Mouse (Mus musculus) gastrocnemius, postnatal 14 days (tissue): ENCODE data around the gene Prdm12. TPM values are rescaled to one million over a fixed set of nuclear protein-coding genes. Genes with fewer than 3 reads are reported as not detected.

ENCODE experiments used
- DNase-seq: peaks from one replicate; pipeline ENCODE4 v3.0.0; 2021; ENCODE audit warnings: mixed read lengths
- intact Hi-C: fragments of 180-260 bp; cut with DNase I; formaldehyde crosslinking; loops from one replicate; pipeline ENCODE4 v1.15.1; 2025; ENCODE audit warnings: low total_unique reads
- microRNA-seq, 2 experiments: library from miRNA; unstranded; fragments of <30 nt; microRNA quantifications; one replicate each; pipeline ENCODE4 v1.2.0; 2021
- total RNA-seq, 2 experiments: library from RNA; stranded (reverse); gene quantifications; 2 replicates each; pipeline ENCODE4 v1.2.3; 2021

The Prdm12 gene
- total RNA-seq, 2 experiments from 2014 or later, result not detected

DNA sequence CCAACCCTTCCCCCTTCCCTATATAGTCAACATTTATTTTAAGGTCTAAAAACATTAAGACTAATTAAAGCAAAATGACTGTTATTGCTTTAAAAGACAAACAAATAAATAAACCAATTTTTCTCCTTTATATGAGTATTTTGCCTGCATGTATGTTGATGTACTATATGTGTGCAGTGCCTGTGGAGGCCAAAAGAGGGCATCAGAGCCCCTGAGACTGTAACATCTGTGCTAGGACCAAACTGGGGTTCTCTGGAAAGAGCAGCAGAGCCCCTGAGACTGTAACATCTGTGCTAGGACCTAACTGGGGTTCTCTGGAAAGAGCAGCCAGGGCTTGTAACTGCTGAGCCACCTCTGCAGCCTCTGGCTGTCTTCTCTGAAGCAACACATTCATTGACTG is 58.4 kb downstream of the Prdm12 start:
- DNase-seq, result no peak
- intact Hi-C loops, result no loop called here

DNA sequence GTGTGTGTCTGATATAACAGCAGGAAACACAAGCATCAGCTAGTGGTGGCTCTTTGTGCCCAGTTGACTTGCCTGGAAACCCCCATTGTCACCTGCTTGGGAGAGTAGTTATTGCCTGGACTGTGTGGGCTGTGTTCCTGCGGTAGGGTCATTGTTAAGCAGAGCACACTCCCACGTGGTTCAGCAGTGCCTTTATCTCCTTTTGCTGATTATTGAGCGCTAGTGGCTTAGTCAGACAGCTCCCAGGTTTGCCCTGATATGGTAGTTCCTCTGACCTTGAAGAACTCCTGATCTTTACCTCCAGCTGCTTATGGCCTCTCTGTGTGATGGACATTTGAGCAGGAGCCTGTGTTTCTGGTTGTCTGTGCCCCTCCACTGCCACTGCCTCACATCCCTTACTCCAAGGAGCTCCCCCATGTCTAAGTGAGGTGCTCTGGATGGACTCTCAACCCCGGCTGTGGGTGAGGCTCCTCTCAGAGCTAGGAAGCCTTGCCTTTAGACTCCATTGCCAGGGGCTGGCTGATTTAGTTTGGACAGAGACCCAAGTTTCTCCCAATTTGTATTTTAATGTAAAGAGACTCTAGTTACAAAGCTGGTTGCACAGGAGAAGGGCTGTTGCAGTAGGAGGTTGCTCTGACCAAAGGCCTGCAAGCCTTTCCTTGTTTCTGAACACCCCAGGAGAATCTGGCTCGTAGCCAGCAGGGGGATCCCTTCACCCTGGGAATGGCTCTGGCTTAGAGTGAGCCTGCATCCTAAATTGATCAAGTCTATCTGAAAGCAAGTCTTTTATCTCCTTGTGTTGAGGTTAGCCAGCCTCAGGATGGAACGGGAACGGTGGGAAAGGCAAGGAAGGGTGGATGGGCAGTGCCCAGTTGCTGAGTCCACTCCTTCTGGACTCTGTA is 61.0 kb downstream of the Prdm12 start:
- DNase-seq, result no peak
- intact Hi-C loops, result no loop called here

DNA sequence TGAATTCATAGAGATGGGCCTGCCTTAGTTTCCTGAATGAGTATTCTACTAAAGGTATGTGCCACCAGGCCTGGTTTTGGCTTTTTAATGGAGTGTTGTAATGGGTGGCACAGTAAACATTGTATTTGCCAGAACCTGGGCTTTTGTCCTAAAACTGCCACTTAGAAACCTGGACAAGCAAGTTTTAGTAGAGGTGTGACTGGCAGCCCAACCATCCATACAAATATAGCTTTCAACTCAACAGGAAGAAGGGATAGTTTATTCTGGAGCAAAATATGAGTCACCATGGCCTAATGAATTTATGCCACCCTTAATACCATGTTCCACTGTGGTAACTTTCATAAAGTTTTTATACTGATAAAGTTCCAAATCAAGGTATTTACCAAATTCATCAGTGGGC is 63.4 kb downstream of the Prdm12 start:
- intact Hi-C loops, result no loop called here
- no peak for DNase-seq

Small RNA genes within 50 kb of the gene (microRNA-seq; reads per million reads assigned to microRNA genes)
- 0 to 0.50 reads per million in 2 experiments for gene Mir6998

Other genes starting within 250 kb of the Prdm12 start
- 1 to 10 TPM; 1.2 to 2.0 TPM for gene Ass1, start 169.8 kb upstream of the Prdm12 start, total RNA-seq
- 10 to 100 TPM; 14.7 to 15.1 TPM for gene Fubp3, start 67.4 kb upstream of the Prdm12 start, total RNA-seq
- 1 to 10 TPM; 7.8 to 8.5 TPM for gene Exosc2, start 30.7 kb downstream of the Prdm12 start, total RNA-seq
- 10 to 100 TPM; 25.5 to 28.4 TPM for gene Abl1, start 48.3 kb downstream of the Prdm12 start, total RNA-seq
- gene Qrfp, start 170.5 kb downstream of the Prdm12 start, total RNA-seq, result not detected
- not detected for gene Fibcd1, start 206.0 kb downstream of the Prdm12 start, total RNA-seq
- gene Lamc3, start 247.3 kb downstream of the Prdm12 start, total RNA-seq, result under 1 TPM; 0.60 to 0.66 TPM